Mouse (Mus musculus): ENCODE measurements around the gene Slc25a47. TPM values are rescaled to one million over a fixed set of nuclear protein-coding genes. Genes with fewer than 3 reads are reported as not detected.

Gene Slc25a47
- polyA plus RNA-seq, 2 experiments: 3.4 to 3.9 TPM

DNA sequence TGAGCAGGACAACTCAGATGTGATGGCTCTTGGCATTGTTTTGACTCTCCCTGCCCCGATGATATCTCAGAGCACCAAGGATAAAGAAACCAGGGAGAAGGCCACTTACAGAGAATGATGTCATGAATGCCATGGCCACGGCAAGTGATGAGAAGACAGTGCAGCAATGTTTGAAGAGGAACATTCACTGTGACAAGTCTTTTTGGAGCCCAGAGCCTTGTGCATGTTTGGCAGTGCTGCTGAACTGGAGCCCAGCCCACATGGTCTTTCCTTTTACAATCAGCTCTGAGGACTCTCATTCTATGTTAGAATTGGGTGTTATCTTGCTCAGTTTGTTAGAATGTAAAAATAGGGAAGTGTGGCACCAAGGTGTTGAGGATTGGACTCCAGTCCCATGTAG, 27.4 kb upstream of the Slc25a47 start:
- H3K9ac ChIP-seq (replicated peaks): no peak overlapping the region
- peaks cover 9% of the 10 kb centered on the region for H3K36me3 ChIP-seq (replicated peaks; ENCODE audit: control insufficient read depth, insufficient read depth, low read depth)

GRCm38 (mm10) chr12:108809771-108810170, 26.1 kb upstream of the Slc25a47 start:
- ATAC-seq (ENCODE audit: insufficient read depth) (no peak), DNase-seq (ENCODE audit: low read depth in 3 of 3, low spot score in 3 of 3) (no peak)
- peaks cover 0 to 12% of the 10 kb centered on the region in 2 experiments; a peak in 2 of 4 replicates for H3K4me1 ChIP-seq (replicated peaks; ENCODE audit: control insufficient read depth in 2 of 2, insufficient read depth in 2 of 2, low read length in 1 of 2)
- WGBS (ENCODE audit: insufficient replicate concordance): 43% methylated on average over 1 of the region's 1 CpGs
- H3K4me3 ChIP-seq (ENCODE audit: insufficient read depth in 1 of 2, low read depth in 2 of 2, low read length in 2 of 2): no peak overlapping the region
- H3K27me3 ChIP-seq (ENCODE audit: control insufficient read depth, insufficient read depth, low read length): no peaks in the 10 kb centered on the region
- TF ChIP-seq EP300 (IDR thresholded peaks at IDR 0.05; ENCODE audit: low read depth): no peak
- H3K9ac ChIP-seq (replicated peaks): no peak overlapping the region
- H3K4me2 ChIP-seq (ENCODE audit: low read depth): no peak overlapping the region
- no peaks in the 10 kb centered on the region for H3K9me3 ChIP-seq (ENCODE audit: control insufficient read depth, low read length)
- peaks cover 20% of the 10 kb centered on the region for H3K36me3 ChIP-seq (replicated peaks; ENCODE audit: control insufficient read depth, insufficient read depth, low read depth)
- H3K27ac ChIP-seq: peak overlapping the region; percentile 14

More for the DNA sequence above, 27.4 kb upstream of the Slc25a47 start:
- no peaks in the 10 kb centered on the region for H3K9me3 ChIP-seq (ENCODE audit: control insufficient read depth, low read length)
- 72% methylated on average over 2 of the region's 2 CpGs for WGBS (ENCODE audit: insufficient replicate concordance)
- no peak for ATAC-seq (ENCODE audit: insufficient read depth)
- no peak overlapping the region for H3K27ac ChIP-seq
- H3K27me3 ChIP-seq (ENCODE audit: control insufficient read depth, insufficient read depth, low read length): no peaks in the 10 kb centered on the region
- H3K4me1 ChIP-seq (replicated peaks; ENCODE audit: control insufficient read depth in 2 of 2, insufficient read depth in 2 of 2, low read length in 1 of 2): peaks cover 0 to 12% of the 10 kb centered on the region in 2 experiments; a peak in 2 of 4 replicates
- DNase-seq (ENCODE audit: low read depth in 3 of 3, low spot score in 3 of 3): no peak
- H3K4me3 ChIP-seq (ENCODE audit: insufficient read depth in 1 of 2, low read depth in 2 of 2, low read length in 2 of 2): no peak overlapping the region
- no peak overlapping the region for H3K4me2 ChIP-seq (ENCODE audit: low read depth)
- TF ChIP-seq CTCF (IDR thresholded peaks at IDR 0.05; ENCODE audit: low read depth) (no peak), EP300 (IDR thresholded peaks at IDR 0.05; ENCODE audit: low read depth) (no peak)

DNA sequence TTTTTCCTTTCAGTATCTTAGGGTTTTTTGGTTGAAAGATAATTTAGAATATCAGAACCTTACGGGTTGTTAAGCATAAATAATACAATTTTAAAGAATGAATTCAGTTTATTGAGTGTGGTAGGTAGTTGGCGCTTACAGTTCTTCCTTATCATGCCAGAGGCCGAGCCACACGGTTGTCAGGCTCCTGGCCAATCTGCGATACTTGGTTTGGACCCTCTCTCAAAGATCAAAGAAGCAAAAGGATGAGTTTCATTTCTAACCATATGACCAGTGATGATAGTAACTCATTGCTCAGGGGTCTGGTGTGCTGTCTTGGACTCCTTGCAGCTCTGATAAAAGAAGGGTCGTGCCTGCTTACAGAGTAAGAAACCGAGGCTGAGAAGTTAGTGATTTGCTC, 25.5 kb upstream of the Slc25a47 start:
- WGBS (ENCODE audit: insufficient replicate concordance): 41% methylated on average over 7 of the region's 7 CpGs
- H3K36me3 ChIP-seq (replicated peaks; ENCODE audit: control insufficient read depth, insufficient read depth, low read depth): peaks cover 25% of the 10 kb centered on the region
- no peak overlapping the region for H3K27ac ChIP-seq
- DNase-seq (ENCODE audit: low read depth in 3 of 3, low spot score in 3 of 3) (no peak), ATAC-seq (ENCODE audit: insufficient read depth) (peak; percentile 40; the same call in 1 of the 2 replicates)
- H3K4me3 ChIP-seq (ENCODE audit: insufficient read depth in 1 of 2, low read depth in 2 of 2, low read length in 2 of 2): no peak overlapping the region
- H3K9me3 ChIP-seq (ENCODE audit: control insufficient read depth, low read length): no peaks in the 10 kb centered on the region
- H3K4me1 ChIP-seq (replicated peaks; ENCODE audit: control insufficient read depth in 2 of 2, insufficient read depth in 2 of 2, low read length in 1 of 2): peaks cover 0 to 12% of the 10 kb centered on the region in 2 experiments; a peak in 2 of 4 replicates
- no peak overlapping the region for H3K4me2 ChIP-seq (ENCODE audit: low read depth)
- H3K27me3 ChIP-seq (ENCODE audit: control insufficient read depth, insufficient read depth, low read length): no peaks in the 10 kb centered on the region
- TF ChIP-seq CTCF (IDR thresholded peaks at IDR 0.05; ENCODE audit: low read depth): no peak
- TF ChIP-seq EP300 (IDR thresholded peaks at IDR 0.05; ENCODE audit: low read depth): 0 out of 2 replicates have a peak, but pooled peaks have one; percentile 5
- no peak overlapping the region for H3K9ac ChIP-seq (replicated peaks)

DNA sequence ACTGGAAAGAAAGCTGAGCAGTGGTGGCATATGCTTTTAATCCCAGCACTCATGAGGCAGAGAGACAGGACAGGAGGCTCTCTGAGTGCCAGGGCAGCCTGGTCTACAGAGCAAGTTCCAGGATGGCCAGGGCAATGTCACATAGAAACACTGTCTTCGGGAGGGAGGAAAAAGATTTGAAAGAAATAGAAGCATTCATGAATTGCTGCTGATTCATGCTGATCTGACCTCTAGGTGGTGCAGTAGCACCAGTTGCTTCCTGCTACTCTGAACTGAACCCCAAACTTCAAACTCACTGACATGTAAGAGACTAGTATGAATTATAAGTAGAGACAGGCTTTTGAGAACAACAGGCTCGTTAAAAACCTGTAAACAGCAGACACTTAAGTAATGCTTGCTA, 24.7 kb upstream of the Slc25a47 start:
- peaks cover 27% of the 10 kb centered on the region for H3K36me3 ChIP-seq (replicated peaks; ENCODE audit: control insufficient read depth, insufficient read depth, low read depth)
- peak; percentile 38; the same call in 1 of the 2 replicates for ATAC-seq (ENCODE audit: insufficient read depth)

GRCm38 (mm10) chr12:108812463-108812862, 23.4 kb upstream of the Slc25a47 start:
- 86% methylated on average over 6 of the region's 6 CpGs for WGBS (ENCODE audit: insufficient replicate concordance)
- no peak overlapping the region for H3K9ac ChIP-seq (replicated peaks)
- no peak overlapping the region for H3K27ac ChIP-seq
- no peak overlapping the region for H3K4me3 ChIP-seq (ENCODE audit: insufficient read depth in 1 of 2, low read depth in 2 of 2, low read length in 2 of 2)
- peaks cover 35% of the 10 kb centered on the region for H3K36me3 ChIP-seq (replicated peaks; ENCODE audit: control insufficient read depth, insufficient read depth, low read depth)
- no peaks in the 10 kb centered on the region for H3K9me3 ChIP-seq (ENCODE audit: control insufficient read depth, low read length)
- peaks cover 0 to 12% of the 10 kb centered on the region in 2 experiments; a peak in 2 of 4 replicates for H3K4me1 ChIP-seq (replicated peaks; ENCODE audit: control insufficient read depth in 2 of 2, insufficient read depth in 2 of 2, low read length in 1 of 2)
- ATAC-seq (ENCODE audit: insufficient read depth) (no peak), DNase-seq (ENCODE audit: low read depth in 3 of 3, low spot score in 3 of 3) (no peak)
- TF ChIP-seq EP300 (IDR thresholded peaks at IDR 0.05; ENCODE audit: low read depth) (no peak), CTCF (IDR thresholded peaks at IDR 0.05; ENCODE audit: low read depth) (no peak)
- H3K27me3 ChIP-seq (ENCODE audit: control insufficient read depth, insufficient read depth, low read length): no peaks in the 10 kb centered on the region
- H3K4me2 ChIP-seq (ENCODE audit: low read depth): no peak overlapping the region

More for the DNA sequence above, 24.7 kb upstream of the Slc25a47 start:
- H3K4me3 ChIP-seq (ENCODE audit: insufficient read depth in 1 of 2, low read depth in 2 of 2, low read length in 2 of 2): no peak overlapping the region
- no peak overlapping the region for H3K4me2 ChIP-seq (ENCODE audit: low read depth)
- H3K27ac ChIP-seq: no peak overlapping the region
- no peak overlapping the region for H3K9ac ChIP-seq (replicated peaks)
- peaks cover 0 to 12% of the 10 kb centered on the region in 2 experiments; a peak in 2 of 4 replicates for H3K4me1 ChIP-seq (replicated peaks; ENCODE audit: control insufficient read depth in 2 of 2, insufficient read depth in 2 of 2, low read length in 1 of 2)
- peak in 1 of 3 experiments; percentile 20 for DNase-seq (ENCODE audit: low read depth in 3 of 3, low spot score in 3 of 3)
- no peaks in the 10 kb centered on the region for H3K27me3 ChIP-seq (ENCODE audit: control insufficient read depth, insufficient read depth, low read length)
- TF ChIP-seq EP300 (IDR thresholded peaks at IDR 0.05; ENCODE audit: low read depth): no peak
- peak; percentile 73 for TF ChIP-seq CTCF (IDR thresholded peaks at IDR 0.05; ENCODE audit: low read depth)
- WGBS (ENCODE audit: insufficient replicate concordance): 30% methylated on average over 2 of the region's 2 CpGs
- H3K9me3 ChIP-seq (ENCODE audit: control insufficient read depth, low read length): no peaks in the 10 kb centered on the region
